Mouse (Mus musculus): ENCODE results near the gene Foxg1. TPM values are rescaled to one million over a fixed set of nuclear protein-coding genes. Genes with fewer than 3 reads are reported as not detected.

The Foxg1 gene
- polyA plus RNA-seq, 1 experiment from 2014 or later, result 0.79 TPM

GRCm38 (mm10) chr12:49390926-49391304 is 8.5 kb downstream of the Foxg1 start:
- H3K9me3 ChIP-seq, result no peaks in the 10 kb centered on the region
- H3K27ac ChIP-seq, result no peak overlapping the region
- peak overlapping the region; percentile 46 for H3K4me3 ChIP-seq
- H3K27me3 ChIP-seq (ENCODE audit: insufficient read depth, poor library complexity, severe bottlenecking), result peaks cover 94% of the 10 kb centered on the region
- under 1% methylated on average over 9 of the region's 9 CpGs for WGBS
- no peaks in the 10 kb centered on the region for H3K36me3 ChIP-seq
- H3K4me1 ChIP-seq, result 0 out of 2 replicates have a peak, but pooled peaks cover 5% of the 10 kb centered on the region
- DNase-seq (ENCODE audit: low spot score), result no peak

- Histone ChIP-seq H3K4me3 (peak overlapping the region; percentile 46), H3K36me3 (no peaks in the 10 kb centered on the region), H3K27me3 (ENCODE audit: insufficient read depth, poor library complexity, severe bottlenecking) (peaks cover 94% of the 10 kb centered on the region), H3K9me3 (no peaks in the 10 kb centered on the region), H3K4me1 (0 out of 2 replicates have a peak, but pooled peaks cover 5% of the 10 kb centered on the region), H3K27ac (no peak overlapping the region)
- WGBS, result under 1% methylated on average over 42 of the region's 42 CpGs
- no peak for DNase-seq (ENCODE audit: low spot score)
Measured at GRCm38 (mm10) chr12:49391305-49392040, 9.0 kb downstream of the Foxg1 start.

GRCm38 (mm10) chr12:49392041-49392390 is 9.6 kb downstream of the Foxg1 start:
- Histone ChIP-seq H3K36me3 (no peaks in the 10 kb centered on the region), H3K4me1 (0 out of 2 replicates have a peak, but pooled peaks cover 5% of the 10 kb centered on the region), H3K9me3 (no peaks in the 10 kb centered on the region), H3K4me3 (peak overlapping the region; percentile 46), H3K27me3 (ENCODE audit: insufficient read depth, poor library complexity, severe bottlenecking) (peaks cover 94% of the 10 kb centered on the region), H3K27ac (no peak overlapping the region)
- 3% methylated on average over 10 of the region's 10 CpGs for WGBS
- no peak for DNase-seq (ENCODE audit: low spot score)

GRCm38 (mm10) chr12:49392876-49393275 is 10.4 kb downstream of the Foxg1 start:
- Histone ChIP-seq H3K4me3 (no peak overlapping the region), H3K9me3 (no peaks in the 10 kb centered on the region), H3K36me3 (no peaks in the 10 kb centered on the region), H3K27ac (no peak overlapping the region), H3K4me1 (0 out of 2 replicates have a peak, but pooled peaks cover 5% of the 10 kb centered on the region), H3K27me3 (ENCODE audit: insufficient read depth, poor library complexity, severe bottlenecking) (peaks cover 97% of the 10 kb centered on the region)
- no peak for DNase-seq (ENCODE audit: low spot score)
- WGBS, result 7% methylated on average over 5 of the region's 5 CpGs

GRCm38 (mm10) chr12:49393639-49394038 is 11.2 kb downstream of the Foxg1 start:
- no peaks in the 10 kb centered on the region for H3K9me3 ChIP-seq
- H3K4me1 ChIP-seq, result 0 out of 2 replicates have a peak, but pooled peaks cover 5% of the 10 kb centered on the region
- peaks cover 97% of the 10 kb centered on the region for H3K27me3 ChIP-seq (ENCODE audit: insufficient read depth, poor library complexity, severe bottlenecking)
- H3K36me3 ChIP-seq, result no peaks in the 10 kb centered on the region
- 13% methylated on average over 3 of the region's 3 CpGs for WGBS
- no peak overlapping the region for H3K4me3 ChIP-seq
- DNase-seq (ENCODE audit: low spot score), result no peak
- no peak overlapping the region for H3K27ac ChIP-seq

- Histone ChIP-seq H3K36me3 (no peaks in the 10 kb centered on the region), H3K4me3 (no peak overlapping the region), H3K27ac (no peak overlapping the region), H3K9me3 (no peaks in the 10 kb centered on the region), H3K4me1 (0 out of 2 replicates have a peak, but pooled peaks cover 5% of the 10 kb centered on the region), H3K27me3 (ENCODE audit: insufficient read depth, poor library complexity, severe bottlenecking) (peaks cover 99% of the 10 kb centered on the region)
- DNase-seq (ENCODE audit: low spot score), result no peak
- 12% methylated on average over 1 of the region's 1 CpGs for WGBS
Measured at GRCm38 (mm10) chr12:49394181-49394580, 11.7 kb downstream of the Foxg1 start.

- H3K4me1 ChIP-seq, result 0 out of 2 replicates have a peak, but pooled peaks cover 5% of the 10 kb centered on the region
- H3K27me3 ChIP-seq (ENCODE audit: insufficient read depth, poor library complexity, severe bottlenecking), result peaks cover 99% of the 10 kb centered on the region
- H3K27ac ChIP-seq, result no peak overlapping the region
- no peaks in the 10 kb centered on the region for H3K9me3 ChIP-seq
- no peaks in the 10 kb centered on the region for H3K36me3 ChIP-seq
- no peak overlapping the region for H3K4me3 ChIP-seq
- DNase-seq (ENCODE audit: low spot score), result no peak
- under 1% methylated on average over 17 of the region's 17 CpGs for WGBS
Measured at GRCm38 (mm10) chr12:49394836-49395235, 12.4 kb downstream of the Foxg1 start.

GRCm38 (mm10) chr12:49395969-49396368 is 13.5 kb downstream of the Foxg1 start:
- H3K9me3 ChIP-seq, result no peaks in the 10 kb centered on the region
- H3K4me1 ChIP-seq, result 0 out of 2 replicates have a peak, but pooled peaks cover 5% of the 10 kb centered on the region
- no peak overlapping the region for H3K27ac ChIP-seq
- no peak for DNase-seq (ENCODE audit: low spot score)
- no peaks in the 10 kb centered on the region for H3K36me3 ChIP-seq
- 9% methylated on average over 2 of the region's 2 CpGs for WGBS
- H3K4me3 ChIP-seq, result no peak overlapping the region
- peaks cover 99% of the 10 kb centered on the region for H3K27me3 ChIP-seq (ENCODE audit: insufficient read depth, poor library complexity, severe bottlenecking)

GRCm38 (mm10) chr12:49396776-49397175 is 14.3 kb downstream of the Foxg1 start:
- no peak for DNase-seq (ENCODE audit: low spot score)

GRCm38 (mm10) chr12:49397443-49398162 is 15.1 kb downstream of the Foxg1 start:
- Histone ChIP-seq H3K4me1 (no peaks in the 10 kb centered on the region; the same call in 1 of the 2 replicates), H3K27me3 (ENCODE audit: insufficient read depth, poor library complexity, severe bottlenecking) (peaks cover 97% of the 10 kb centered on the region), H3K27ac (no peak overlapping the region), H3K36me3 (no peaks in the 10 kb centered on the region), H3K4me3 (no peak overlapping the region), H3K9me3 (no peaks in the 10 kb centered on the region)
- WGBS, result 26% methylated on average over 4 of the region's 4 CpGs
- no peak for DNase-seq (ENCODE audit: low spot score)

More at GRCm38 (mm10) chr12:49396776-49397175, 14.3 kb downstream of the Foxg1 start:
- H3K36me3 ChIP-seq, result no peaks in the 10 kb centered on the region
- 11% methylated on average over 1 of the region's 1 CpGs for WGBS
- H3K27ac ChIP-seq, result no peak overlapping the region
- H3K4me3 ChIP-seq, result no peak overlapping the region
- no peaks in the 10 kb centered on the region for H3K9me3 ChIP-seq
- H3K4me1 ChIP-seq, result no peaks in the 10 kb centered on the region; the same call in 1 of the 2 replicates
- peaks cover 99% of the 10 kb centered on the region for H3K27me3 ChIP-seq (ENCODE audit: insufficient read depth, poor library complexity, severe bottlenecking)

- Histone ChIP-seq H3K4me3 (no peak overlapping the region), H3K9me3 (no peaks in the 10 kb centered on the region), H3K27ac (no peak overlapping the region), H3K27me3 (ENCODE audit: insufficient read depth, poor library complexity, severe bottlenecking) (peaks cover 97% of the 10 kb centered on the region), H3K36me3 (no peaks in the 10 kb centered on the region), H3K4me1 (no peaks in the 10 kb centered on the region; the same call in 1 of the 2 replicates)
- DNase-seq (ENCODE audit: low spot score), result no peak
Measured at GRCm38 (mm10) chr12:49398163-49398540, 15.7 kb downstream of the Foxg1 start.

- WGBS, result 23% methylated on average over 3 of the region's 3 CpGs
- peaks cover 97% of the 10 kb centered on the region for H3K27me3 ChIP-seq (ENCODE audit: insufficient read depth, poor library complexity, severe bottlenecking)
- H3K4me1 ChIP-seq, result no peaks in the 10 kb centered on the region; the same call in 1 of the 2 replicates
- no peaks in the 10 kb centered on the region for H3K36me3 ChIP-seq
- DNase-seq (ENCODE audit: low spot score), result no peak
- H3K9me3 ChIP-seq, result no peaks in the 10 kb centered on the region
- H3K27ac ChIP-seq, result no peak overlapping the region
- no peak overlapping the region for H3K4me3 ChIP-seq
Measured at GRCm38 (mm10) chr12:49398636-49399035, 16.2 kb downstream of the Foxg1 start.

GRCm38 (mm10) chr12:49399611-49400010 is 17.2 kb downstream of the Foxg1 start:
- Histone ChIP-seq H3K4me1 (no peaks in the 10 kb centered on the region; the same call in 1 of the 2 replicates), H3K4me3 (no peak overlapping the region), H3K36me3 (no peaks in the 10 kb centered on the region), H3K9me3 (no peaks in the 10 kb centered on the region), H3K27me3 (ENCODE audit: insufficient read depth, poor library complexity, severe bottlenecking) (peaks cover 90% of the 10 kb centered on the region), H3K27ac (no peak overlapping the region)
- 7% methylated on average over 1 of the region's 1 CpGs for WGBS
- no peak for DNase-seq (ENCODE audit: low spot score)

All from heart, embryonic 10.5 days (tissue).